Mouse (Mus musculus): ENCODE measurements at regions not wholly inside any gene's neighbourhood (a gene's known extent, or its start where the extent isn't known, plus 50 kb on each side); places are given as distances from the start of the nearest gene placed in this dataset.

GRCm38 (mm10) chr14:100362786-100363185 lies 78.3 kb upstream of the Klf12 start:
- Histone ChIP-seq H3K27me3 (ENCODE audit: control insufficient read depth, insufficient read depth, insufficient read length) (peaks cover 6% of the 10 kb centered on the region), H3K79me2 (ENCODE audit: control insufficient read depth, insufficient read depth) (no peaks in the 10 kb centered on the region), H3ac (ENCODE audit: control insufficient read depth, insufficient read length) (no peak overlapping the region), H3K4me3 (no peak overlapping the region), H3K36me3 (ENCODE audit: control insufficient read depth, insufficient read depth) (no peaks in the 10 kb centered on the region), H3K4me2 (ENCODE audit: low read depth) (no peak overlapping the region)
- no peak for TF ChIP-seq TCF3 (IDR thresholded peaks at IDR 0.05; ENCODE audit: insufficient read length, low read depth)
- TF ChIP-seq POLR2A (IDR thresholded peaks at IDR 0.05; ENCODE audit: insufficient read length, low read depth), result no peak
- TF ChIP-seq REST (IDR thresholded peaks at IDR 0.05; ENCODE audit: insufficient read depth, insufficient read length), result no peak
- TF ChIP-seq MYOG (IDR thresholded peaks at IDR 0.05; ENCODE audit: control insufficient read depth in 1 of 3, insufficient read depth in 1 of 3, insufficient read length in 2 of 3, low read depth in 2 of 3), result no peak
- TF ChIP-seq TCF12 (IDR thresholded peaks at IDR 0.05; ENCODE audit: insufficient read depth, poor library complexity, severe bottlenecking), result no peak
- TF ChIP-seq SRF (IDR thresholded peaks at IDR 0.05; ENCODE audit: control insufficient read depth, insufficient read length, low read depth), result no peak

GRCm38 (mm10) chr14:100361346-100362029 lies 77.0 kb upstream of the Klf12 start:
- Histone ChIP-seq H3K27me3 (ENCODE audit: control insufficient read depth, insufficient read depth, insufficient read length) (no peaks in the 10 kb centered on the region), H3ac (ENCODE audit: control insufficient read depth, insufficient read length) (no peak overlapping the region), H3K4me3 (no peak overlapping the region), H3K36me3 (ENCODE audit: control insufficient read depth, insufficient read depth) (no peaks in the 10 kb centered on the region), H3K79me2 (ENCODE audit: control insufficient read depth, insufficient read depth) (no peaks in the 10 kb centered on the region), H3K4me2 (ENCODE audit: low read depth) (no peak overlapping the region)
- TF ChIP-seq SRF (IDR thresholded peaks at IDR 0.05; ENCODE audit: control insufficient read depth, insufficient read length, low read depth), result no peak
- no peak for TF ChIP-seq POLR2A (IDR thresholded peaks at IDR 0.05; ENCODE audit: insufficient read length, low read depth)
- TF ChIP-seq MYOD1 (IDR thresholded peaks at IDR 0.05; ENCODE audit: control insufficient read depth in 1 of 3, insufficient read length in 2 of 3, low read depth in 2 of 3), result no peak
- TF ChIP-seq REST (IDR thresholded peaks at IDR 0.05; ENCODE audit: insufficient read depth, insufficient read length), result no peak
- no peak for TF ChIP-seq POLR2AphosphoS2 (IDR thresholded peaks at IDR 0.05; ENCODE audit: insufficient read length, low read depth)
- no peak for TF ChIP-seq MAX (IDR thresholded peaks at IDR 0.05; ENCODE audit: low read depth)
- TF ChIP-seq MYOG (IDR thresholded peaks at IDR 0.05; ENCODE audit: control insufficient read depth in 1 of 3, insufficient read depth in 1 of 3, insufficient read length in 2 of 3, low read depth in 2 of 3), result no peak
- TF ChIP-seq TCF12 (IDR thresholded peaks at IDR 0.05; ENCODE audit: insufficient read depth, poor library complexity, severe bottlenecking), result no peak
- TF ChIP-seq USF1 (IDR thresholded peaks at IDR 0.05; ENCODE audit: low read depth), result no peak

GRCm38 (mm10) chr14:100359881-100360280 lies 75.4 kb upstream of the Klf12 start:
- no peaks in the 10 kb centered on the region for H3K27me3 ChIP-seq (ENCODE audit: control insufficient read depth, insufficient read depth, insufficient read length)
- no peak overlapping the region for H3K4me2 ChIP-seq (ENCODE audit: low read depth)
- TF ChIP-seq POLR2A (IDR thresholded peaks at IDR 0.05; ENCODE audit: insufficient read length, low read depth), result no peak
- TF ChIP-seq USF1 (IDR thresholded peaks at IDR 0.05; ENCODE audit: low read depth), result no peak
- TF ChIP-seq MYOG (IDR thresholded peaks at IDR 0.05; ENCODE audit: control insufficient read depth in 1 of 3, insufficient read depth in 1 of 3, insufficient read length in 2 of 3, low read depth in 2 of 3), result no peak
- no peak for TF ChIP-seq MAX (IDR thresholded peaks at IDR 0.05; ENCODE audit: low read depth)
- TF ChIP-seq E2F4 (IDR thresholded peaks at IDR 0.05; ENCODE audit: insufficient read depth), result no peak
- no peak for TF ChIP-seq POLR2AphosphoS2 (IDR thresholded peaks at IDR 0.05; ENCODE audit: insufficient read length, low read depth)
- no peak for TF ChIP-seq REST (IDR thresholded peaks at IDR 0.05; ENCODE audit: insufficient read depth, insufficient read length)
- TF ChIP-seq SRF (IDR thresholded peaks at IDR 0.05; ENCODE audit: control insufficient read depth, insufficient read length, low read depth), result no peak
- no peak for TF ChIP-seq CEBPB (IDR thresholded peaks at IDR 0.05; ENCODE audit: insufficient read depth, poor library complexity, severe bottlenecking)
- TF ChIP-seq TCF3 (IDR thresholded peaks at IDR 0.05; ENCODE audit: insufficient read length, low read depth), result no peak
- no peak for TF ChIP-seq TCF12 (IDR thresholded peaks at IDR 0.05; ENCODE audit: insufficient read depth, poor library complexity, severe bottlenecking)
- TF ChIP-seq MYOD1 (IDR thresholded peaks at IDR 0.05; ENCODE audit: control insufficient read depth in 1 of 3, insufficient read length in 2 of 3, low read depth in 2 of 3), result no peak
- no peaks in the 10 kb centered on the region for H3K79me2 ChIP-seq (ENCODE audit: control insufficient read depth, insufficient read depth)
- no peak overlapping the region for H3ac ChIP-seq (ENCODE audit: control insufficient read depth, insufficient read length)
- no peaks in the 10 kb centered on the region for H3K36me3 ChIP-seq (ENCODE audit: control insufficient read depth, insufficient read depth)
- no peak overlapping the region for H3K4me3 ChIP-seq

GRCm38 (mm10) chr14:100357131-100357530 lies 72.7 kb upstream of the Klf12 start:
- H3K27me3 ChIP-seq (ENCODE audit: control insufficient read depth, insufficient read depth, insufficient read length), result no peaks in the 10 kb centered on the region
- H3ac ChIP-seq (ENCODE audit: control insufficient read depth, insufficient read length), result no peak overlapping the region
- no peaks in the 10 kb centered on the region for H3K36me3 ChIP-seq (ENCODE audit: control insufficient read depth, insufficient read depth)
- H3K4me2 ChIP-seq (ENCODE audit: low read depth), result no peak overlapping the region
- no peaks in the 10 kb centered on the region for H3K79me2 ChIP-seq (ENCODE audit: control insufficient read depth, insufficient read depth)
- TF ChIP-seq E2F4 (IDR thresholded peaks at IDR 0.05; ENCODE audit: insufficient read depth) (no peak), POLR2A (IDR thresholded peaks at IDR 0.05; ENCODE audit: insufficient read length, low read depth) (no peak), MYOD1 (IDR thresholded peaks at IDR 0.05; ENCODE audit: control insufficient read depth in 1 of 3, insufficient read length in 2 of 3, low read depth in 2 of 3) (no peak), REST (IDR thresholded peaks at IDR 0.05; ENCODE audit: insufficient read depth, insufficient read length) (no peak), CEBPB (IDR thresholded peaks at IDR 0.05; ENCODE audit: insufficient read depth, poor library complexity, severe bottlenecking) (no peak), MYOG (IDR thresholded peaks at IDR 0.05; ENCODE audit: control insufficient read depth in 1 of 3, insufficient read depth in 1 of 3, insufficient read length in 2 of 3, low read depth in 2 of 3) (no peak), TCF3 (IDR thresholded peaks at IDR 0.05; ENCODE audit: insufficient read length, low read depth) (no peak), POLR2AphosphoS2 (IDR thresholded peaks at IDR 0.05; ENCODE audit: insufficient read length, low read depth) (no peak), MAX (IDR thresholded peaks at IDR 0.05; ENCODE audit: low read depth) (no peak), TCF12 (IDR thresholded peaks at IDR 0.05; ENCODE audit: insufficient read depth, poor library complexity, severe bottlenecking) (no peak), SRF (IDR thresholded peaks at IDR 0.05; ENCODE audit: control insufficient read depth, insufficient read length, low read depth) (no peak), USF1 (IDR thresholded peaks at IDR 0.05; ENCODE audit: low read depth) (no peak)
- H3K4me3 ChIP-seq, result no peak overlapping the region

Measured in myocyte (in vitro differentiated cells).